Mouse (Mus musculus): ENCODE results near the gene Fam216b. TPM values are rescaled to one million over a fixed set of nuclear protein-coding genes. Genes with fewer than 3 reads are reported as not detected.

Fam216b gene
- not detected in 2 replicates for polyA plus RNA-seq (2015; fragmentation: Nextera tagmentation; extraction: Ambion mirVana)

DNA sequence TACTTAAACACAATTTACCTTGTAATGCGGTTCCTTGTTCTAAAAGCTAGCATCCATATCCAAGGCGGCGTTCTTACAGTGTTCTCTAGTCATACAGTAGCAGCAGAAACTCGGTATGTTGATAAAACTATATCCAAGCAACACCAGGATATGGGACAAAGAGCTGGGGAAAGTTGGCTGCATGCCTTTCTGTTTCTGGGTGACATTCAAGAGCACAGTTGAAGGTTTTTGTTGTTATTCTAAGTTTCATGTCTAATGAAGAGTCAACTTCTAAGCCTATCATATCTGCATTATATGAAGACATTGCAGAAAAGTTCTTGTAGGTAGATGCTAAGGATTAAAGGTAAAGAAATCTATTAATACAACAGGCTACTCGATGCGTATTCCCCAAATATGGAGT, at the start of gene Fam216b:
Gene Fam216b (minus strand): TSS at position 101 of the 400 bp plus-strand sequence.

Other genes with a start within 250 kb of the Fam216b start
- gene Dnajc15, start 213.9 kb downstream of the Fam216b start, polyA plus RNA-seq (2015; fragmentation: Nextera tagmentation; extraction: Ambion mirVana), result 129 and 136 TPM in 2 replicates
- gene Epsti1, start 184.8 kb downstream of the Fam216b start, polyA plus RNA-seq (2015; fragmentation: Nextera tagmentation; extraction: Ambion mirVana), result 1.7 and 2.0 TPM in 2 replicates
- gene Tnfsf11, start 219.0 kb upstream of the Fam216b start, polyA plus RNA-seq (2015; fragmentation: Nextera tagmentation; extraction: Ambion mirVana), result 0.29 and 0.35 TPM in 2 replicates

Data from skeletal muscle tissue, postnatal 0 days (tissue).